Mouse (Mus musculus): ENCODE results near the gene Elf1.

GRCm38 (mm10) chr14:79587139-79587851 is 106.3 kb downstream of the Elf1 start, which contains the start of gene Sugt1:
- no peak for TF ChIP-seq CTCF (IDR thresholded peaks at IDR 0.05; ENCODE audit: extremely low read depth, insufficient read depth, insufficient read length, insufficient replicate concordance)
- TF ChIP-seq POLR2A (IDR thresholded peaks at IDR 0.05; ENCODE audit: low read depth, low read length), result no peak; the same call in 1 of the 2 replicates
